Mouse (Mus musculus): ENCODE measurements around the gene Kcnj12.

- TF ChIP-seq CTCF (IDR thresholded peaks at IDR 0.05; ENCODE audit: low read depth, low read length) (no peak), POLR2A (IDR thresholded peaks at IDR 0.05; ENCODE audit: insufficient read depth, low read length) (no peak), EP300 (IDR thresholded peaks at IDR 0.05; ENCODE audit: insufficient read depth, low read depth, low read length) (no peak)
These were observed 67.8 kb downstream of the Kcnj12 start for GRCm38 (mm10) chr11:61090195-61090594.

All from ES-Bruce4 (cell line).